Mouse (Mus musculus): ENCODE data around the gene Eps15l1. TPM values are rescaled to one million over a fixed set of nuclear protein-coding genes. Genes with fewer than 3 reads are reported as not detected.

Gene Eps15l1
- total and polyA plus RNA-seq, 2 experiments from 2014 or later = 45.5 to 66.0 TPM

DNA sequence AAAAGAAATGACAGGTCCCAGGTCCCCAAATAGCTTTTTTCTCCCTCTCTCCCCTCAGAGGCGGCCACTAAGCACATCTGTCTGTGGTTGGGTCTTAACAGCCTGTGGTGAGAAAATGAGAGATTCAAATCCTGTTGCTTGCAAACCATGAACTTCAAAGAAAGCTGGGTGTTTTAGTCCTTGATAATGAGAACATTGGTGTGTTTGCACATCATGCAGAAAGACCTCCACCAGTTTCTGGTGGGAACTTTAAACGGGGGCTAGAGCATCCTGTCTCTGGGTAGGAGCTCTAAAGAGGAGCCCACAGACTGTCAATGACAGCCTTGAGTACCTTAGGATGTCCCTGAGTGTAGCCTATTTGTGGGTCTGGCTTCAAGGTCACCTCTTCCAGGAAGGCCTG, 130.2 kb downstream of the Eps15l1 start:
- H3K9me3 ChIP-seq (ENCODE audit: low read length) = no peaks in the 10 kb centered on the region
- no peak for DNase-seq (ENCODE audit: low spot score)
- no peaks in the 10 kb centered on the region for H3K27me3 ChIP-seq (ENCODE audit: insufficient read depth, low read length)
- WGBS = 82% methylated on average over 2 of the region's 2 CpGs
- H3K4me2 ChIP-seq (ENCODE audit: low read depth, low read length) = no peak overlapping the region
- no peak overlapping the region for H3K9ac ChIP-seq (replicated peaks; ENCODE audit: low read length)
- TF ChIP-seq CTCF (IDR thresholded peaks at IDR 0.05; ENCODE audit: low read depth) = no peak
- H3K4me1 ChIP-seq (ENCODE audit: insufficient read depth, low read length) = no peaks in the 10 kb centered on the region
- ATAC-seq = no peak
- H3K27ac ChIP-seq = no peak overlapping the region
- no peaks in the 10 kb centered on the region for H3K36me3 ChIP-seq (ENCODE audit: insufficient read depth, low read length)
- H3K4me3 ChIP-seq (ENCODE audit: low read length) = no peak overlapping the region

Small RNA genes lying within 50 kb of the gene (microRNA-seq; reads per million reads assigned to microRNA genes)
- 1.4 to 2.5 reads per million in 2 experiments for gene Mir7068

Other genes with a start within 250 kb of the Eps15l1 start
- not detected in 2 replicates for gene Hsh2d, start 231.8 kb downstream of the Eps15l1 start, total RNA-seq (2014; rRNA removed)
- gene Hsh2d, start 231.8 kb downstream of the Eps15l1 start, polyA plus RNA-seq (2015; fragmentation: Nextera tagmentation; extraction: Ambion mirVana) = 0.14 TPM in 1 of 2 replicates, not detected in the other
- gene Cib3, start 208.6 kb downstream of the Eps15l1 start, total RNA-seq (2014; rRNA removed) = not detected in 2 replicates
- gene Cib3, start 208.6 kb downstream of the Eps15l1 start, polyA plus RNA-seq (2015; fragmentation: Nextera tagmentation; extraction: Ambion mirVana) = not detected in 2 replicates
- gene Gm11034, start 207.8 kb downstream of the Eps15l1 start, total RNA-seq (2014; rRNA removed) = not detected in 2 replicates
- gene Gm11034, start 207.8 kb downstream of the Eps15l1 start, polyA plus RNA-seq (2015; fragmentation: Nextera tagmentation; extraction: Ambion mirVana) = not detected in 2 replicates
- 90.0 and 94.7 TPM in 2 replicates for gene Fam32a, start 201.7 kb downstream of the Eps15l1 start, total RNA-seq (2014; rRNA removed)
- gene Fam32a, start 201.7 kb downstream of the Eps15l1 start, polyA plus RNA-seq (2015; fragmentation: Nextera tagmentation; extraction: Ambion mirVana) = 78.9 and 83.2 TPM in 2 replicates
- 76.8 and 81.3 TPM in 2 replicates for gene Ap1m1, start 181.4 kb downstream of the Eps15l1 start, total RNA-seq (2014; rRNA removed)
- gene Ap1m1, start 181.4 kb downstream of the Eps15l1 start, polyA plus RNA-seq (2015; fragmentation: Nextera tagmentation; extraction: Ambion mirVana) = 197 and 216 TPM in 2 replicates
- gene Gm10282, start 116.2 kb downstream of the Eps15l1 start, total RNA-seq (2014; rRNA removed) = 0.36 and 1.5 TPM in 2 replicates
- 11.7 and 12.3 TPM in 2 replicates for gene Gm10282, start 116.2 kb downstream of the Eps15l1 start, polyA plus RNA-seq (2015; fragmentation: Nextera tagmentation; extraction: Ambion mirVana)
- gene Klf2, start 102.4 kb downstream of the Eps15l1 start, total RNA-seq (2014; rRNA removed) = 4.3 and 8.2 TPM in 2 replicates
- 8.8 and 9.9 TPM in 2 replicates for gene Klf2, start 102.4 kb downstream of the Eps15l1 start, polyA plus RNA-seq (2015; fragmentation: Nextera tagmentation; extraction: Ambion mirVana)
- 0.40 and 0.42 TPM in 2 replicates for gene Calr3, start 22.4 kb upstream of the Eps15l1 start, total RNA-seq (2014; rRNA removed)
- 1.4 and 1.9 TPM in 2 replicates for gene Calr3, start 22.4 kb upstream of the Eps15l1 start, polyA plus RNA-seq (2015; fragmentation: Nextera tagmentation; extraction: Ambion mirVana)
- 8.6 and 11.3 TPM in 2 replicates for gene 1700030K09Rik, start 22.4 kb upstream of the Eps15l1 start, total RNA-seq (2014; rRNA removed)
- 13.1 and 13.2 TPM in 2 replicates for gene 1700030K09Rik, start 22.4 kb upstream of the Eps15l1 start, polyA plus RNA-seq (2015; fragmentation: Nextera tagmentation; extraction: Ambion mirVana)
- gene Cherp, start 53.8 kb upstream of the Eps15l1 start, total RNA-seq (2014; rRNA removed) = 27.0 and 90.6 TPM in 2 replicates
- 37.3 and 40.3 TPM in 2 replicates for gene Cherp, start 53.8 kb upstream of the Eps15l1 start, polyA plus RNA-seq (2015; fragmentation: Nextera tagmentation; extraction: Ambion mirVana)
- 57.3 and 65.8 TPM in 2 replicates for gene Slc35e1, start 71.2 kb upstream of the Eps15l1 start, total RNA-seq (2014; rRNA removed)
- 12.5 and 12.9 TPM in 2 replicates for gene Slc35e1, start 71.2 kb upstream of the Eps15l1 start, polyA plus RNA-seq (2015; fragmentation: Nextera tagmentation; extraction: Ambion mirVana)
- 12.4 and 15.2 TPM in 2 replicates for gene Med26, start 126.8 kb upstream of the Eps15l1 start, total RNA-seq (2014; rRNA removed)
- 14.0 and 15.5 TPM in 2 replicates for gene Med26, start 126.8 kb upstream of the Eps15l1 start, polyA plus RNA-seq (2015; fragmentation: Nextera tagmentation; extraction: Ambion mirVana)
- gene Smim7, start 149.6 kb upstream of the Eps15l1 start, total RNA-seq (2014; rRNA removed) = 94.4 and 106 TPM in 2 replicates
- gene Smim7, start 149.6 kb upstream of the Eps15l1 start, polyA plus RNA-seq (2015; fragmentation: Nextera tagmentation; extraction: Ambion mirVana) = 143 and 154 TPM in 2 replicates
- 63.4 and 71.8 TPM in 2 replicates for gene Tmem38a, start 150.6 kb upstream of the Eps15l1 start, total RNA-seq (2014; rRNA removed)
- 42.4 and 47.7 TPM in 2 replicates for gene Tmem38a, start 150.6 kb upstream of the Eps15l1 start, polyA plus RNA-seq (2015; fragmentation: Nextera tagmentation; extraction: Ambion mirVana)
- 42.1 and 50.7 TPM in 2 replicates for gene Nwd1, start 225.3 kb upstream of the Eps15l1 start, total RNA-seq (2014; rRNA removed)
- gene Nwd1, start 225.3 kb upstream of the Eps15l1 start, polyA plus RNA-seq (2015; fragmentation: Nextera tagmentation; extraction: Ambion mirVana) = 2.9 and 3.1 TPM in 2 replicates